Mouse (Mus musculus): ENCODE data around the gene Cybrd1.

DNA sequence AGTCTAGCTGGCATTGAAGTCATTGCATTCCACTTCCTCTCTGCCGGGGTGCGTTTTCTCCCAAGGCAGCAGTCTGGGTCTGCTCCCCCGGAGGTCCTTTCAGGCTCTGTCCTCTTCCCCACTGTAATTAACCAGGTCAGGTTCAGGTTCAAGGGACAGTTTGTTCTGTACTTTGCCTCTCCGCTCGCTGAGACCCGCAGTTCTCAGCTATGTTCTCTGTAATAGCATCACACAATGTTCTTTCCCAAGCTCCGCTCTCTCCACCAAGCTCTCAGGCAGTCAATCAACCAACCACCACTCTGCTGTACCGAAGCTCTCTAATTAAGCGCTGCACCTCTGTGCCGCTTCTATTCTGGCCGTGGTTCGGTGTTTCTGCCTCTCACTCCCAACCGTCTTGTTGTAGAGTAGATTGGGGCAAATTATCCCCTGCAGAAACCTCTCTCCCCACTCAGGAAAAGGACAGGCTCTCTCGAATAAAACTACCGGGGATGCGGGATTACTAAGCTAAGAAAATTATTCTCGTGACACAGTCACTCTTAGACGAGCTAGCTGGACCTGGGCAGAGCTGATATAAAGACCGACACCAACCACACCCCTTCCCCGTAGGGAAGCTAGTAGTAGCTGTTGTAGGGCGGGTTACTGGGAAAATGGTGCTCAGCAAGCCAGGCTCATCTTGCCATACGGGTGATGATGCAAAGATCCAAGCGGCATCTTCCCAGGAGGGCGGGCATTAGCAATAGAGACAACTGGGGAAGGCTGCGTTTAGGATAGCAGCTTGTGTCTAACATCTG is 45.3 kb downstream of the Cybrd1 start:
- TF ChIP-seq CTCF (IDR thresholded peaks at IDR 0.05; ENCODE audit: borderline replicate concordance, extremely low read depth, insufficient read depth, insufficient read length) (no peak), POLR2A (IDR thresholded peaks at IDR 0.05; ENCODE audit: borderline replicate concordance, extremely low read depth, insufficient read depth, insufficient read length, poor library complexity, severe bottlenecking) (no peak)

Measured in brain, embryonic 14.5 days (tissue).